Mouse (Mus musculus): ENCODE data around the gene Mcf2.

Gene Mcf2

DNA sequence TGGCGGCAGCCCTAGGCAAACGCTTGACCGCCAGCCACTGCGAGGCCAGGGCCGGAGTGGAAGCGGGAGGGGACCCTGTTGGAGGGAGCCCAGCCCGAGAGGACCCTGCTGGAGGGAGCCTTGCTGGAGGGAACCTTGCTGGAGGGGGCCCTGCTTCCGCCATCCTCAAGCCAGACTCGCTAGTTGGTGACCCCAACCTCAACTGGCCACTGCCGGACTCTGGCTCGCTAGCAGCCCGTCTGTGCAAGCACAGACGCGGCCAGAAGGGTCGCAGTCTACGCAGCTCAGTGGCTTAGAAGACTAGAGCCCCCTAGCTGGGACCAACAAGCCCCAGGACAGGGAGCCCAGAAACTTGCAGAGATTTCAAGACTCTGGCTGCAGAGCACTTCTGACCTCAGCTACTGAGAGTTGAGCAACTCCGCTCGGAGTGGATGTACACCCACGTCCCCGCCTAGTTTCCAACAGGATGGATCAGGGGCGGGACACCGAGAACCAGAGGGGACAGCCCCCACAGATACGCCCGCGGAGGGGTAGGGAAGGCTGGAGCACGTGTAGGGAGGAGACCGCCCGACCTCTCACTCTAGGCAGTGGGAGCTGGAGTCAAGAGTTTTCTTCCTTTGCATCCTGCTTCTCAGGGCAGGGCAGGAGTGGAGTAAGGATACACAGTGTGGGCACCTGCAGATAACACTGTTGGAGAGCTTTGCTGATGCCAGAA, at the start of gene Mcf2:
Gene Mcf2, minus strand, starts transcription at position 346 of the 715 bp plus-strand sequence.
- no peak for DNase-seq

- no peak for DNase-seq
These were observed 8.8 kb upstream of the Mcf2 start for GRCm38 (mm10) chrX:60187726-60188125.

GRCm38 (mm10) chrX:60182611-60183010, 3.7 kb upstream of the Mcf2 start:
- DNase-seq = no peak

- DNase-seq = no peak
These were observed 705 bp downstream of the Mcf2 start for GRCm38 (mm10) chrX:60178025-60178743.

- no peak for DNase-seq
These were observed 8.8 kb downstream of the Mcf2 start for GRCm38 (mm10) chrX:60170106-60170505.

GRCm38 (mm10) chrX:60169511-60169910, 9.4 kb downstream of the Mcf2 start:
- DNase-seq = no peak

GRCm38 (mm10) chrX:60168796-60169195, 10.1 kb downstream of the Mcf2 start:
- DNase-seq = no peak

GRCm38 (mm10) chrX:60147268-60147974, 31.5 kb downstream of the Mcf2 start:
- no peak for DNase-seq

DNA sequence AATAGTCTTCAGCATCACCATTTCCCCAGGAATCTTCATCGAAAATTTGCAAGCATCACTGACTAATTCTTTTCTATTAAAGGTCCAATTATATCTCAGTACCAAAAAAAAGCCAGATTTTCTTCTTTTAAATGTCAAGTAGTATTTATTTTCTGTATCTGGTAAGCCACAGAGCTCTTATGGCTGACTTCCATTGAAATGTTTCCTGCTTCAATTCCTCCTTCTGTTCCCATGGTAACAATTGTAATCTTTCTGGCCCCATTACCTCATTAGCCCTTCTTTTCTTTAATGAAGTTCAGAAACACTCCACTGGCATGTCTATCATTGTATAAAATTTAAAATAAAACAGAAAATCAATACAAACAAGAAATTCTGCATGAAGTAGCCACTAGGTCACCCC, 103.5 kb downstream of the Mcf2 start:
- DNase-seq = no peak

DNA sequence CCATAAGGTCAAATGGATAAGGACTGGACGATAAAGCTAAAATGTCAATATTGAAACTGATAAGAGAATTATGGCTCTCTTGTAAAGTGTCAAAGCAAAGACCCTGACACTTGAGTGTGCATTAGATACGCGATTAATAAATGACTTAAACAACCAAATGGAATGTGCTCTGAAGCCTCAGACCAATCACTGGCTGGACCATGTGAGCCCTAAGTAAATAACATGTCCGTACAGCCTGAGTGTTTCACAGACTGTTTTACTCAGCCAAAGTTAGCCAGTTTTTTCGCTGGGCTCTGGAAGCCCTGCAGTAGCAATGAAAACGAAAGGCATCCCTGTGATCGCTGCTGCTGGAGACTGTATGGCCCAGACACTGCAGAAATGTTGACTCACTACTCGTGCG, 123.7 kb downstream of the Mcf2 start:
- DNase-seq = no peak

GRCm38 (mm10) chrX:60054745-60055144, 124.1 kb downstream of the Mcf2 start:
- DNase-seq = no peak

- peak; percentile 11 for DNase-seq
These were observed 152.2 kb downstream of the Mcf2 start for GRCm38 (mm10) chrX:60026654-60027053.

DNA sequence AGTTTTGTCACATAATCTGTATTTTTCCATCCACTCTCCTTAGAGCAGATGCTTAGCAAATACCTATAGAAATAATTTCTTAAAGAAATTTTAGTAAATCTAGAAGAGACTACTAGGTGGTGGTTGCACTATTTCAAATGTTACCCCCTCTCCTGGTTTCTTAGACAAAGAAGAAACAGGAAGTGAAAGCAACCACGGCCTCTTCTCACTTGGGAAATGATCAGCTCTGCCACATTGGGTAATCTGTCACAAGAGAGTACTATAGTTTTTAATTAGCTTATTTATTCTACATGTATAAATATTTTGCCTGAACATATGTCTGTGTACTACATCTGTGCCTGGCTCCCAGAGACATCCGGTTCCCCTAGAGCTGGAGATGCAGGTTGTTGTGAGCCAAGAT, 157.3 kb downstream of the Mcf2 start:
- no peak for DNase-seq

- DNase-seq = no peak
These were observed 157.9 kb downstream of the Mcf2 start for GRCm38 (mm10) chrX:60021007-60021406.

DNA sequence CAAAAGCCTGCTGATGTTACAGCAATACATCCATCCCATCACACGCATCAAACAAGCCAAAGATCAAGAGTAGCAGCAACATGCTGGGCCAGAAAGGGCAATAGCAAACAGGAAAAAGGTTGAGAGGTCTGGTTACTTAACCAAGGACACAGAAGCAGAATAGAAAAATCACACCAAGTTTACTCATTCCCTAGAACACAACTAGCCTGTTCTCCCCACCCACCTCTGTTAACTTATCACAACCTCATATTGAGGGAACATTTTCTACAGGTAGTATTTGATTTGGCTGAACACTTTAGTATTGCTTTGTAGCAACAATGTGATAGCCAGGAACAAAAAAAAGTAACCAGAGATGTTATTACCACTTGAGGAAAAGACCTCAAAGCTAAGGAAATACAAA, 164.3 kb downstream of the Mcf2 start:
- DNase-seq = no peak

- peak; percentile 5 for DNase-seq
These were observed 165.7 kb downstream of the Mcf2 start for GRCm38 (mm10) chrX:60013084-60013676.

Data from cerebellum, adult 9-11 months (tissue).